Mouse (Mus musculus) forebrain, embryonic 13.5 days (tissue): ENCODE results near the gene Mms19. TPM values are rescaled to one million over a fixed set of nuclear protein-coding genes. Genes with fewer than 3 reads are reported as not detected.
"Not testable (repeated sequence)": the region's sequence is repeated elsewhere in the genome, so short reads cannot be mapped to it uniquely, and the experiment has no call there.

ENCODE experiments used
- ATAC-seq: fragments of 200-750 bp; cut with Nextera tagmentation; 2 replicates; pipeline ENCODE4 v1.8.0; 2017
- H3K27ac ChIP-seq: fragments of 300-500 bp; sonication (generic); 2 replicates; pipeline ENCODE4 v1.5.1; 2015; ENCODE audit warnings: inconsistent platforms, mild to moderate bottlenecking, moderate library complexity
- H3K27me3 ChIP-seq: fragments of 300-500 bp; sonication (generic); 2 replicates; pipeline ENCODE4 v1.6.1; 2015; ENCODE audit warnings: mild to moderate bottlenecking, inconsistent platforms
- H3K36me3 ChIP-seq: fragments of 300-500 bp; sonication (generic); 2 replicates; pipeline ENCODE4 v1.6.1; 2015; ENCODE audit warnings: mild to moderate bottlenecking, inconsistent platforms; ENCODE audit not compliant: poor library complexity, severe bottlenecking
- H3K4me1 ChIP-seq: fragments of 300-500 bp; sonication (generic); 2 replicates; pipeline ENCODE4 v1.6.1; 2015; ENCODE audit warnings: inconsistent platforms
- H3K4me2 ChIP-seq: fragments of 300-500 bp; sonication (generic); 2 replicates; pipeline ENCODE4 v1.6.1; 2015; ENCODE audit warnings: inconsistent platforms, mild to moderate bottlenecking, moderate library complexity
- H3K4me3 ChIP-seq: fragments of 300-500 bp; sonication (generic); 2 replicates; pipeline ENCODE4 v1.5.1; 2015; ENCODE audit warnings: mild to moderate bottlenecking, inconsistent platforms
- H3K9ac ChIP-seq: fragments of 300-500 bp; sonication (generic); 2 replicates; pipeline ENCODE4 v1.6.1; 2015; ENCODE audit warnings: mild to moderate bottlenecking, inconsistent platforms
- H3K9me3 ChIP-seq: fragments of 300-500 bp; sonication (generic); replicated peaks from 2 replicates; pipeline ENCODE4 v1.6.1; 2016; ENCODE audit warnings: inconsistent platforms
- WGBS: fragments of 180-500 bp; shearing (Covaris S2); methylation state at CpG from one replicate; pipeline ENCODE4 v1.1.7; 2015; 5-methylcytosine and 5-hydroxymethylcytosine counted together
- polyA plus RNA-seq: library from polyadenylated mRNA; unstranded; fragments of >200 nt; fragmentation: Nextera tagmentation; extraction: Ambion mirVana; gene quantifications from 2 replicates; pipeline ENCODE4 v1.2.1, GENCODE M21; 2015

The Mms19 gene
- polyA plus RNA-seq, 1 experiment from 2014 or later, result 32.6 TPM

GRCm38 (mm10) chr19:41915294-41915693 lies 65.7 kb downstream of the Mms19 start:
- no peaks in the 10 kb centered on the region for H3K9me3 ChIP-seq

GRCm38 (mm10) chr19:41914592-41914882 lies 66.4 kb downstream of the Mms19 start:
- H3K36me3 ChIP-seq, result peaks cover 33% of the 10 kb centered on the region
- H3K4me1 ChIP-seq, result peaks cover 20% of the 10 kb centered on the region
- peak overlapping the region; percentile 96 for H3K4me2 ChIP-seq
- H3K27ac ChIP-seq, H3K27me3 ChIP-seq, H3K9me3 ChIP-seq, H3K4me3 ChIP-seq, ATAC-seq, H3K9ac ChIP-seq: not testable (repeated sequence)

More at GRCm38 (mm10) chr19:41915294-41915693, 65.7 kb downstream of the Mms19 start:
- no peak for ATAC-seq
- peaks cover 20% of the 10 kb centered on the region for H3K4me1 ChIP-seq
- H3K4me2 ChIP-seq, result no peak overlapping the region
- no peak overlapping the region for H3K27ac ChIP-seq
- no peak overlapping the region for H3K4me3 ChIP-seq
- H3K27me3 ChIP-seq, result no peaks in the 10 kb centered on the region
- WGBS, result 92% methylated on average over 3 of the region's 3 CpGs
- peaks cover 39% of the 10 kb centered on the region for H3K36me3 ChIP-seq
- H3K9ac ChIP-seq, result no peak overlapping the region

GRCm38 (mm10) chr19:41913774-41914591 lies 67.0 kb downstream of the Mms19 start:
- 35% methylated on average over 6 of the region's 6 CpGs for WGBS
- ATAC-seq, result no peak
- peaks cover 20% of the 10 kb centered on the region for H3K4me1 ChIP-seq
- H3K4me3 ChIP-seq, result peak overlapping the region; percentile 97
- H3K27me3 ChIP-seq, result no peaks in the 10 kb centered on the region
- peak overlapping the region; percentile 96 for H3K4me2 ChIP-seq
- H3K9me3 ChIP-seq, result no peaks in the 10 kb centered on the region
- peak overlapping the region; percentile 89 for H3K9ac ChIP-seq
- peaks cover 28% of the 10 kb centered on the region for H3K36me3 ChIP-seq
- H3K27ac ChIP-seq, result no peak overlapping the region

- peak overlapping the region; percentile 89 for H3K9ac ChIP-seq
- H3K4me3 ChIP-seq, result peak overlapping the region; percentile 97
- H3K27ac ChIP-seq, result peak overlapping the region; percentile 80
- H3K4me2 ChIP-seq, result peak overlapping the region; percentile 96
- no peaks in the 10 kb centered on the region for H3K27me3 ChIP-seq
- peak; percentile 81 for ATAC-seq
- peaks cover 20% of the 10 kb centered on the region for H3K4me1 ChIP-seq
- no peaks in the 10 kb centered on the region for H3K9me3 ChIP-seq
- peaks cover 21% of the 10 kb centered on the region for H3K36me3 ChIP-seq
- 0% methylated on average over 38 of the region's 53 CpGs for WGBS
These were observed 68.6 kb downstream of the Mms19 start for GRCm38 (mm10) chr19:41912121-41913080.

GRCm38 (mm10) chr19:41911178-41912073 lies 69.5 kb downstream of the Mms19 start, which contains the start of gene Pgam1:
Pgam1 (plus strand) TSS chr19:41911923.
- peak within 1 kb of the TSS; percentile 96 for H3K4me2 ChIP-seq
- peaks cover 11% of the 10 kb centered on the region for H3K36me3 ChIP-seq
- H3K4me1 ChIP-seq, result peaks cover 20% of the 10 kb centered on the region
- peak; percentile 96 for ATAC-seq
- H3K27me3 ChIP-seq, result no peaks in the 10 kb centered on the region
- peak within 1 kb of the TSS; percentile 80 for H3K27ac ChIP-seq
- 6% methylated on average over 53 of the region's 54 CpGs for WGBS
- H3K4me3 ChIP-seq, result peak within 1 kb of the TSS; percentile 97
- no peaks in the 10 kb centered on the region for H3K9me3 ChIP-seq
- peak within 1 kb of the TSS; percentile 89 for H3K9ac ChIP-seq

GRCm38 (mm10) chr19:41910396-41910795 lies 70.6 kb downstream of the Mms19 start:
- no peak overlapping the region for H3K4me3 ChIP-seq
- no peaks in the 10 kb centered on the region for H3K27me3 ChIP-seq
- H3K36me3 ChIP-seq, result 0 out of 2 replicates have a peak, but pooled peaks cover 4% of the 10 kb centered on the region
- H3K4me1 ChIP-seq, result peaks cover 20% of the 10 kb centered on the region
- H3K9me3 ChIP-seq, result no peaks in the 10 kb centered on the region
- H3K4me2 ChIP-seq, result no peak overlapping the region
- no peak overlapping the region for H3K27ac ChIP-seq
- 81% methylated on average over 2 of the region's 2 CpGs for WGBS
- H3K9ac ChIP-seq, result no peak overlapping the region
- ATAC-seq, result no peak

GRCm38 (mm10) chr19:41908736-41909135 lies 72.2 kb downstream of the Mms19 start:
- peaks cover 12% of the 10 kb centered on the region for H3K4me1 ChIP-seq
- H3K4me3 ChIP-seq, result no peak overlapping the region
- H3K4me2 ChIP-seq, result no peak overlapping the region
- WGBS, result 87% methylated on average over 3 of the region's 3 CpGs
- no peak overlapping the region for H3K27ac ChIP-seq
- H3K27me3 ChIP-seq, result no peaks in the 10 kb centered on the region
- ATAC-seq, result no peak
- H3K9ac ChIP-seq, result no peak overlapping the region
- H3K9me3 ChIP-seq, result no peaks in the 10 kb centered on the region
- H3K36me3 ChIP-seq, result no peaks in the 10 kb centered on the region

- Histone ChIP-seq H3K36me3 (no peaks in the 10 kb centered on the region), H3K4me3 (no peak overlapping the region), H3K9me3 (no peaks in the 10 kb centered on the region), H3K4me1 (no peaks in the 10 kb centered on the region), H3K4me2 (no peak overlapping the region), H3K27me3 (no peaks in the 10 kb centered on the region), H3K27ac (no peak overlapping the region), H3K9ac (no peak overlapping the region)
- WGBS, result 53% methylated on average over 8 of the region's 8 CpGs
- no peak for ATAC-seq
These were observed 73.7 kb downstream of the Mms19 start for GRCm38 (mm10) chr19:41907079-41907760.

- 72% methylated on average over 6 of the region's 6 CpGs for whole genome bisulfite sequencing
- Histone ChIP-seq H3K36me3 (no peaks in the 10 kb centered on the region), H3K9ac (no peak overlapping the region), H3K9me3 (no peaks in the 10 kb centered on the region), H3K4me2 (no peak overlapping the region), H3K27me3 (no peaks in the 10 kb centered on the region), H3K4me3 (no peak overlapping the region), H3K27ac (no peak overlapping the region), H3K4me1 (no peaks in the 10 kb centered on the region)
- ATAC-seq, result no peak
These were observed 74.5 kb downstream of the Mms19 start for GRCm38 (mm10) chr19:41906311-41907078.

GRCm38 (mm10) chr19:41905246-41905645 lies 75.7 kb downstream of the Mms19 start:
- H3K4me2 ChIP-seq, result no peak overlapping the region
- no peaks in the 10 kb centered on the region for H3K9me3 ChIP-seq
- WGBS, result 99% methylated on average over 2 of the region's 2 CpGs

More at GRCm38 (mm10) chr19:41905246-41905645, 75.7 kb downstream of the Mms19 start:
- Histone ChIP-seq H3K4me1 (no peaks in the 10 kb centered on the region), H3K27ac (no peak overlapping the region), H3K36me3 (no peaks in the 10 kb centered on the region), H3K4me3 (no peak overlapping the region), H3K9ac (no peak overlapping the region), H3K27me3 (no peaks in the 10 kb centered on the region)
- no peak for ATAC-seq
